Mouse (Mus musculus) stomach, postnatal 0 days (tissue): ENCODE data around the gene Emb. TPM values are rescaled to one million over a fixed set of nuclear protein-coding genes. Genes with fewer than 3 reads are reported as not detected.

Source experiments
- ATAC-seq: fragments of 200-750 bp; cut with Nextera tagmentation; 2 replicates; pipeline ENCODE4 v1.8.0; 2017; ENCODE audit not compliant: low FRiP score, low TSS enrichment
- DNase-seq: peaks from one replicate; pipeline ENCODE4 v3.0.0-alpha.2; 2016; ENCODE audit warnings: low spot score
- H3K27ac ChIP-seq: fragments of 300-500 bp; sonication (generic); replicated peaks from 2 replicates; pipeline ENCODE4 v1.5.1; 2014; ENCODE audit warnings: mild to moderate bottlenecking, control low read depth
- H3K27me3 ChIP-seq: fragments of 300-500 bp; sonication (generic); 2 replicates; pipeline ENCODE4 v1.6.1; 2014; ENCODE audit warnings: low read length; ENCODE audit not compliant: control insufficient read depth, insufficient read depth
- H3K36me3 ChIP-seq: fragments of 300-500 bp; sonication (generic); 2 replicates; pipeline ENCODE4 v1.6.1; 2014; ENCODE audit warnings: low read length, mixed read lengths; ENCODE audit not compliant: control insufficient read depth, insufficient read depth
- H3K4me1 ChIP-seq: fragments of 300-500 bp; sonication (generic); replicated peaks from 2 replicates; pipeline ENCODE4 v1.6.1; 2014; ENCODE audit warnings: antibody characterized with exemption; ENCODE audit not compliant: control insufficient read depth, insufficient read depth
- H3K4me2 ChIP-seq: fragments of 300-500 bp; sonication (generic); replicated peaks from 2 replicates; pipeline ENCODE4 v1.6.1; 2014; ENCODE audit warnings: low read depth, mild to moderate bottlenecking, control low read depth, moderate library complexity
- H3K4me3 ChIP-seq: fragments of 300-500 bp; sonication (generic); 2 replicates; pipeline ENCODE4 v1.5.1; 2014; ENCODE audit warnings: low read depth, low read length, control low read depth
- H3K9ac ChIP-seq: fragments of 300-500 bp; sonication (generic); 2 replicates; pipeline ENCODE4 v1.6.1; 2014; ENCODE audit warnings: mild to moderate bottlenecking, low read length, control low read depth, mixed read lengths
- H3K9me3 ChIP-seq: fragments of 300-500 bp; sonication (generic); 2 replicates; pipeline ENCODE4 v1.6.1; 2016; ENCODE audit warnings: low read length; ENCODE audit not compliant: control insufficient read depth
- CTCF ChIP-seq: IDR thresholded peaks from 2 replicates; pipeline ENCODE4 v1.5.1; 2016; ENCODE audit warnings: antibody characterized with exemption, low read depth, mild to moderate bottlenecking, moderate library complexity
- EP300 ChIP-seq: optimal IDR thresholded peaks from 2 replicates; pipeline ENCODE3; 2016; ENCODE audit warnings: antibody characterized with exemption
- WGBS: fragments of 180-500 bp; shearing (Covaris S2); extraction: QIAGEN DNeasy Blood & Tissue Kit; methylation state at CpG from one replicate; pipeline ENCODE4 v1.1.7; 2014; 5-methylcytosine and 5-hydroxymethylcytosine counted together
- polyA plus RNA-seq: library from polyadenylated mRNA; unstranded; fragments of >200 nt; fragmentation: Nextera tagmentation; extraction: Ambion mirVana; gene quantifications from 2 replicates; pipeline ENCODE4 v1.2.1, GENCODE M21; 2015

Emb gene
- polyA plus RNA-seq, 1 experiment from 2014 or later: 10.8 TPM

DNA sequence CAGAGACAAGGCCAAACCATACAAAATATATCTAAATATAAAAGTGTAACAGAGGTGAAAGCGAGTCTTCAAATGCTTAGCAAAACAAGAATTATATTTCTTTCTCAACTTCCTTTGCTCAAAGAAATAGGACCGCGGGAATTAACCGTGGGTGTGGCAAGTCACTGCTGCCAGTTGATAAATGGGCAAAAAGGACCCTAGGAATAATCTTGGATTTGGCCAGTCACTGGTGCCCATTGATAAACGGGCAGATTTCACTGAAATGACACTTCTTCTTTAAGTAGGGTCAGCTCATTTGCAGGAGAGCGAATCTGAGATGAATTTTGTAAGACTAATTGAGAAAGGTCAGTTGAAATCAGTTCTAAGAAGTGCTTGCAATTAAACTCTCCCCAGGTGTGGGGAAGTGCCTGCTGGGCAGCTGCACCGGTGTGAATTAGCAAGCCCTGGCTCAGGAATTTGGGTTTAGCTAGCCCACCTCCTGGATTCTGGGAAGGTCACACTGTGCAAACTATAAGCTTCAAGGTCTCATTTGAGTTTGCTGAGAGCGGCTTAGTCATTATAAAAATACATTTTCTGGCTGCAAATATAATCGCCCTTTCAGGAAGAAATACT, 8.5 kb downstream of the Emb start:
- no peaks in the 10 kb centered on the region for H3K27me3 ChIP-seq
- ATAC-seq: no peak
- DNase-seq: no peak
- no peak for TF ChIP-seq EP300
- no peak for TF ChIP-seq CTCF
- no peaks in the 10 kb centered on the region for H3K36me3 ChIP-seq
- H3K4me1 ChIP-seq: no peaks in the 10 kb centered on the region; the same call in 1 of the 2 replicates
- H3K4me3 ChIP-seq: no peak overlapping the region
- H3K9me3 ChIP-seq: no peaks in the 10 kb centered on the region
- no peak overlapping the region for H3K9ac ChIP-seq
- H3K27ac ChIP-seq: no peak overlapping the region
- 29% methylated on average over 9 of the region's 9 CpGs for WGBS
- H3K4me2 ChIP-seq: no peak overlapping the region

DNA sequence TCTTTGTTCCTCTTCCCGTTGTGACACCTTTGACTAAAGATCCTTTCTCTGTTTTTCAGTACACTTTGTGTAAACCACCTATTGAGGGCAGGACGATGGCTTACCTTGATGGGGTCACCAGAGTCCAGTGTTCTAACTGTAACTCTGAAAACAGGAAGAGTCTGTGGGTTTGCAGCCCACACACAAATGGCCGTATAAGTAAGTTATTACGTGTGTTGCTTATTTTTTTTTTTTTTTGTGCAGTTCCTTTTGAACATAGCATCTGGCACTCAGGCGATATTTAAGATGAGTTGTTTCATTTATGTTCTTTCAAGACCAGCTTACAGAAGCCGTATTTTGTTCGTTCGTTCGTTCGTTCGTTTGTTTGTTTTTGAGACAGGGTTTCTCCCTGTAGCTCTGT, 9.3 kb downstream of the Emb start:
- no peak overlapping the region for H3K27ac ChIP-seq
- H3K36me3 ChIP-seq: no peaks in the 10 kb centered on the region
- H3K9ac ChIP-seq: no peak overlapping the region
- no peaks in the 10 kb centered on the region for H3K9me3 ChIP-seq
- H3K4me3 ChIP-seq: no peak overlapping the region
- H3K4me1 ChIP-seq: no peaks in the 10 kb centered on the region; the same call in 1 of the 2 replicates
- no peaks in the 10 kb centered on the region for H3K27me3 ChIP-seq
- no peak overlapping the region for H3K4me2 ChIP-seq
- WGBS: 60% methylated on average over 11 of the region's 11 CpGs
- ATAC-seq (no peak), DNase-seq (no peak)
- TF ChIP-seq EP300 (no peak), CTCF (no peak)

DNA sequence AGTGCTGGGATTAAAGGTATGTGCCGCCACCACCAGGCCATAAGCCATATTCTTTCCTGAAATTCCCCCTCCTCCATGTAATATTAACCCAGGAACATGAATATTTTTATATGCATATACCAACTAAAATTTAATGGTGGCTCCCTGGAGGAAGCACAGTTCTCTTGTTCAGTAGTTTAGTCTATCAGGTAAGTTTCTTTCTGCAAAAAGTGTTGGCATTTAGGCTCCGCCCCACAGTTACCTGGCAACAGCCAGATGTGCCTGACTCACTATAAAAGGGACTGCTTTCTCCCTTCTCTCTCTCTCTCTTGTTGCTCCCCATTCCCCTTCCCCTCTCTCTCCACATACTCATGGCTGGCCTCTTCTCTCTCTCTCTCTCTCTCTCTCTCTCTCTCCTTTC, 9.8 kb downstream of the Emb start:
- no peak overlapping the region for H3K4me3 ChIP-seq
- no peak overlapping the region for H3K27ac ChIP-seq
- 83% methylated on average over 2 of the region's 2 CpGs for WGBS
- no peak overlapping the region for H3K4me2 ChIP-seq
- no peaks in the 10 kb centered on the region for H3K36me3 ChIP-seq
- no peaks in the 10 kb centered on the region; the same call in 1 of the 2 replicates for H3K4me1 ChIP-seq
- no peak for TF ChIP-seq CTCF
- no peak for TF ChIP-seq EP300
- DNase-seq: no peak
- H3K27me3 ChIP-seq: no peaks in the 10 kb centered on the region
- H3K9me3 ChIP-seq: no peaks in the 10 kb centered on the region
- no peak for ATAC-seq
- H3K9ac ChIP-seq: no peak overlapping the region

DNA sequence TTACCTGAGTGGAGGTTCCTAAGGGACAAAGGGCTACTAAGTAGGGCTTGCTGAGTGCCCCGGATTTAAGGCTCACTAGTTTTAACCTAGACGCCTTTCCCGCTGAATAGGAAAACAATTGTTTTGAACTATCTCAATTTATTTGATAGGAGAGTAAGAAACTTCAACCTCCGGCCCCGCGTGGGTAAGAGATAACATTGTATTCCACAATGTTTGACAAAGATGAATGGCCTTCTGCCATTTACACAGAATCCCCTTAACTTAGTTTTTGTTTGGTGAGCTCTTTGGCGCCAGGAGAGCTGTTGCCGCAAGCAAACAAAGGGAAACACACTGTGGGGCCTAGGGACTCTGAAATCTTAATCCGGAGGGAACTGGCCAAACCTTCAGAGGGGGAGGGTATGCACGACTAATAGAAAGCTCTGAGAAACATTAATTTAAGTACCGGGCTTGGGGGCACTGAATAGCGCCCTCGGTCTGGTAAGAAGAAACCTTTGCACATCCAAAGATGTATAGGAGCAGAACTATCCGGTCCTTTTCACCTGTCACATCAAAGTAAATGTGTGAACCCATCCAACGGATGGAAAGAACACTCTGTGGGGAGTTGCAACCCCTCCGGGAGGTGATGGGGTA, 11.7 kb downstream of the Emb start:
- Histone ChIP-seq H3K4me2 (peak overlapping the region; percentile 99), H3K4me1 (no peaks in the 10 kb centered on the region; the same call in 1 of the 2 replicates), H3K27ac (no peak overlapping the region), H3K36me3 (no peaks in the 10 kb centered on the region), H3K9ac (no peak overlapping the region), H3K9me3 (no peaks in the 10 kb centered on the region), H3K27me3 (no peaks in the 10 kb centered on the region), H3K4me3 (peak overlapping the region; percentile 58)
- no peak for DNase-seq
- TF ChIP-seq EP300: no peak
- no peak for TF ChIP-seq CTCF
- WGBS: 19% methylated on average over 16 of the region's 16 CpGs
- ATAC-seq: no peak

DNA sequence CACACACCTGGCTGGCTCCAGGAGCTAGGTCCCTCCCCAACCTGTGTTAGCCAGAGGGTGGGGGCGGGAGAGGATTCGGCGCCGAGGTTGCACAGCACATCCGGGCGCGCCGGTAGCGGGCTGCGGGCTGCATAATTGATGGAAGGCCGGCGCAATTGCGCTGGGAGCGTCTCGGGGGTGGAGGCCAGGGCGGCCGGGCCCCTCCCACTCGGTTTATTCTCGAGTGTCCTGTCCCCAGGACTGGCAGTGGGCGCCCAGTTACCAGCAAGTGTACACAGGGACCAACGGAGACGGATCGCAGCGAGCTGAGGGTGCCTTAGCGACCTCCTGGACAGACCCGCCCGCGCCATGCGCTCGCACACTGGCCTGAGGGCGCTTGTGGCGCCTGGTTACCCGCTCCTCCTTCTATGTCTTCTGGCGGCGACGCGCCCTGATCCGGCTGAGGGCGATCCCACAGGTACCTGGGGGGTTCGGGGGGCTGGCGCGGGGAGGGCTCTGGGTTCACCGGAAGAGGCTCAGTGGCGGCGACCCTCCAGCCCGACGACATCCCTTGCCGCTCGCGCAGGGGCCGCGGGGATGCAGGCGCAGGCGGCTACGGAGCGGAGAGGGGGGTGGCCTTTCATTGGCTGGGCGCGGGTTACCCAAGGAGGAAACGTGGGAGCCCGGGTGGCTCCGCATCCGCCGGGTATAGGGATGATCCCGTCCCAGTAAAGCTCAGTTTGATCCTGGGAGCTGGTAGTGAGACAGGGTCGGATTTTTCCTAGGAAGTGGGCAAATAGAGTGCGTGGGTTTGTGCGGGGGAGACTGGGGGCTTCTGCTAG, 12.4 kb downstream of the Emb start, which contains the start of gene Gm17509:
Gm17509 (minus strand) TSS at position 575 of the 821 bp plus-strand sequence.
- Histone ChIP-seq H3K36me3 (no peaks in the 10 kb centered on the region), H3K4me3 (peak within 1 kb of the TSS; percentile 58), H3K4me1 (no peaks in the 10 kb centered on the region; the same call in 1 of the 2 replicates), H3K27ac (0 out of 2 replicates have a peak within 1 kb of the TSS, but pooled peaks have one; percentile 8), H3K9me3 (no peaks in the 10 kb centered on the region), H3K9ac (peak within 1 kb of the TSS; percentile 51), H3K4me2 (peak within 1 kb of the TSS; percentile 99), H3K27me3 (no peaks in the 10 kb centered on the region)
- 0% methylated on average over 62 of the region's 67 CpGs for WGBS
- peak; percentile 76 for ATAC-seq
- DNase-seq: peak; percentile 54
- TF ChIP-seq EP300: no peak
